Mouse (Mus musculus) small intestine, adult 2 months (tissue): Measurements from ENCODE around the gene Clec2d. TPM values are rescaled to one million over a fixed set of nuclear protein-coding genes. Genes with fewer than 3 reads are reported as not detected.
"Not testable (repeated sequence)": the region's sequence is repeated elsewhere in the genome, so short reads cannot be mapped to it uniquely, and the experiment has no call there.

Experiments
- H3K27ac ChIP-seq: fragments of 200-500 bp; 2 replicates; pipeline ENCODE4 v1.5.1; 2012; ENCODE audit warnings: low read depth, low read length, control low read depth, inconsistent platforms; ENCODE audit not compliant: insufficient read depth
- H3K27me3 ChIP-seq: fragments of 200-500 bp; 2 replicates; pipeline ENCODE4 v1.6.1; 2012; ENCODE audit warnings: mild to moderate bottlenecking, moderate library complexity, low read length, inconsistent platforms; ENCODE audit not compliant: control insufficient read depth, insufficient read depth
- H3K36me3 ChIP-seq: fragments of 200-500 bp; 2 replicates; pipeline ENCODE4 v1.6.1; 2012; ENCODE audit warnings: mild to moderate bottlenecking, low read length, control low read depth, inconsistent platforms; ENCODE audit not compliant: control insufficient read depth, insufficient read depth
- H3K4me1 ChIP-seq: fragments of 200-500 bp; 2 replicates; pipeline ENCODE4 v1.6.1; 2012; ENCODE audit warnings: low read length, inconsistent platforms, mixed read lengths; ENCODE audit not compliant: control insufficient read depth, insufficient read depth, insufficient read length
- H3K4me3 ChIP-seq: fragments of 200-500 bp; 2 replicates; pipeline ENCODE4 v1.5.1; 2012; ENCODE audit warnings: low read depth, mild to moderate bottlenecking, control low read depth, inconsistent platforms, low read length, moderate library complexity
- CTCF ChIP-seq: fragments of 200-500 bp; IDR thresholded peaks from 2 replicates; pipeline ENCODE4 v1.5.1; 2012; ENCODE audit warnings: low read depth, mild to moderate bottlenecking, control low read depth, inconsistent platforms, low read length, moderate library complexity, mixed read lengths; ENCODE audit not compliant: insufficient replicate concordance, insufficient read length; ENCODE audit errors: extremely low read depth
- POLR2A ChIP-seq: fragments of 200-500 bp; IDR thresholded peaks from 2 replicates; pipeline ENCODE4 v1.6.1; 2012; ENCODE audit warnings: low read depth, mild to moderate bottlenecking, control low read depth, inconsistent platforms, low read length, moderate library complexity
- WGBS: fragments of 180-500 bp; shearing (Covaris S2); methylation state at CpG from one replicate; pipeline ENCODE4 v1.1.7; 2018; 5-methylcytosine and 5-hydroxymethylcytosine counted together
- polyA plus RNA-seq: library from polyadenylated mRNA; depleted of rRNA; stranded (reverse); fragments of >200 nt; gene quantifications from 2 replicates; pipeline ENCODE4 v1.2.3, GENCODE M21; 2012

The Clec2d gene
- polyA plus RNA-seq, 1 experiment, result 20.9 TPM

DNA sequence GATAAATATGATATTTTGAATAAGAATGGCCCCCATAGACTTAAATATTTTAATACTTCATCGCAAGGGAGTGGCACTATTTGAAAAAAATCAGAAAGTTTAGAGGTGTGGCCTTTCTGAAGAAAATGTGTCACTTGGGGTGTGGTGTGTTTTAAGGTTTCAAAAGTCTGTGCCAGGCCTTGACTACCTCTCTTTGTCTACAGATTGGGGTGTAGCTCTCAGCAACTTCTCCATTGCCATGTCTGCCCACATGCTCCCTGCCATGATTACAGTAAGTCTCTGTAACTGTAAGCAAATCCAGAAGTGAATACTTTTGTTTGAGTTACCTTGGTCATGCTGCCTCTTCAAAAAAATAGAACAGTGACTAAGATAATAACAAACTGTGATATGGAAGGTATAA is 16.8 kb upstream of the Clec2d start:
- WGBS, result 69% methylated on average over 1 of the region's 1 CpGs
- H3K4me3 ChIP-seq, result no peak overlapping the region
- no peaks in the 10 kb centered on the region for H3K27me3 ChIP-seq
- peaks cover 2% of the 10 kb centered on the region; the same call in 1 of the 2 replicates for H3K4me1 ChIP-seq
- H3K36me3 ChIP-seq, result no peaks in the 10 kb centered on the region
- TF ChIP-seq POLR2A (no peak), CTCF (no peak)
- no peak overlapping the region for H3K27ac ChIP-seq

DNA sequence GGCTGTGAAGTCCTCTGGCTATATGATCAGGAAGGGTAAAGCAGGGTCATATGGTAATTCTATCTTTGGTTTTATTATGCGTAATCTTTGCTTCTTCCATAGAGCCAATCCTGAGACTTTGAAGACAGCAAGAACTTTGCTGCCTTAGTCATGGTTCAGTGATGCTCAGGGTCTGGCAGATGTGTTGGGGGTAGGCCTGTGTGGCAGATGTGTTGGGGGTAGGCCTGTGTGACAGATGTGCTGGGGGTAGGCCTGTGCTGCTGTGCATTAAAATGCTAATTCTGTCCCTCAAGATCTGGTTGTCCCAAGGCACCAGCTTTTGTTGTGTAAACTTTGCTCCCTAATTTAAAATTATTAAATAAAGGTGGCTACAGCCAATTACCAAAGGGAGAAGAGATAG is 9.5 kb upstream of the Clec2d start:
- Histone ChIP-seq H3K27ac (no peak overlapping the region), H3K36me3 (no peaks in the 10 kb centered on the region), H3K4me3 (no peak overlapping the region), H3K4me1 (no peaks in the 10 kb centered on the region), H3K27me3 (no peaks in the 10 kb centered on the region)
- TF ChIP-seq CTCF (no peak), POLR2A (no peak)
- WGBS, result 100% methylated on average over 1 of the region's 1 CpGs

DNA sequence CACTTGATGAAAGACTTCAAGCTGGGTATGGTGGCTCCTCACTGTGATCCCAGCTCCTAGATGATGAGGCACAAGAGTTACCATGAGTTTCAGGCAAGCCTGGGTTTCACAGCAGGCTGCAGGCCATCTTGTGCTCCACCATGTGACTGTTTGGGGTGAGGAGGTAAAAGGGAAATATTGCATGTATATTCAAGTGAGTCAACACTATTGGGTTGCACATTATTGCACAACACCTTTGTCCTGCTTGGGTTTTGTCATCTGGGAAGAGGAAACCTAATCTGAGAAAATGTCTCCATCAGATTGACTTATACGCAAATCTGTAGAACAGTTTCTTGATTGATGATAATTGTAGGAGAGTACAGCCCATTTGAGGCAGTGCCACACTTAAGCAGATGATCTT is 8.7 kb upstream of the Clec2d start:
- H3K27me3 ChIP-seq, result no peaks in the 10 kb centered on the region
- H3K36me3 ChIP-seq, result no peaks in the 10 kb centered on the region
- H3K27ac ChIP-seq, result no peak overlapping the region
- TF ChIP-seq POLR2A (no peak), CTCF (no peak)
- 92% methylated on average over 1 of the region's 1 CpGs for WGBS
- no peaks in the 10 kb centered on the region for H3K4me1 ChIP-seq
- no peak overlapping the region for H3K4me3 ChIP-seq

DNA sequence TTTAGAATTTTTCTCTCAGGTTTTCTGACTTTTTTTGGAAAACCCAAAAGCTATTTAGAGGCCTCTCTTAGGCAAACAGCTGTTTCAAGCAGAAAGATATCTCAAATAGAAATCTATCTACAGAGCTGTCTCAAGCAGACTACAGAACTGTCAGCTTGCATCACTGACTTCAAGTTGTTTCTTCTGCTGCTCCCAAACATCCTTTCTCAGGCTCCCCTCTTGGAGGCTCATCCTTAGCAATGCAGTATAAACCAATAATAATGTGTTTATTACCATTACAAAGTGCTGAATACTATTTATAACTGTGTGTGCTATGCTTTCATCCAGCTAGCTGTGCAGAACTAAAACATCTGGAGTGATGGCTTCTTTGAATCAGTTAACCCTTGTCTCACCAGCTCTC is 5.6 kb upstream of the Clec2d start:
- no peaks in the 10 kb centered on the region for H3K4me1 ChIP-seq
- no peaks in the 10 kb centered on the region for H3K27me3 ChIP-seq
- no peak overlapping the region for H3K27ac ChIP-seq
- TF ChIP-seq CTCF (no peak), POLR2A (no peak)
- no peak overlapping the region for H3K4me3 ChIP-seq
- no peaks in the 10 kb centered on the region for H3K36me3 ChIP-seq

DNA sequence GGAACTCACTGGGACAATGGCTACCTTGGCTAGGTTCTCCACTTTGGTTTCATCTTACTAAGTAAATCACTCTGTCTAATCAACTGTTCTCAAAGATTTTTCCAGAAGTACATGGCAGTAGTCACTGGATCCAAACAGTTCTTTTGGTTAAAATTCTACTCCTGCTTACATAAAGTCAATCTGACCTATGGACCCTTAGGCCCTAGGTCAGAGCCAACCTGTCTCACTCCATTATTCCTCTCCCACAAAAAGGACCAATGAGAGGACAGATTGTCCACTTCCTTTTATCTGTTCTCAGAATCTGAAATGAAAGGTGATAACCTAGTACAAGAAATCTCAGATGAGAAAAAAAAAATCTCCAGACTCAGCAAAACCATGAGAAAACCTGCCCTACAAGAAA is 4.8 kb upstream of the Clec2d start:
- Histone ChIP-seq H3K4me1 (no peaks in the 10 kb centered on the region), H3K27ac (no peak overlapping the region), H3K36me3 (no peaks in the 10 kb centered on the region), H3K4me3 (no peak overlapping the region), H3K27me3 (no peaks in the 10 kb centered on the region)
- TF ChIP-seq POLR2A (no peak), CTCF (no peak)

DNA sequence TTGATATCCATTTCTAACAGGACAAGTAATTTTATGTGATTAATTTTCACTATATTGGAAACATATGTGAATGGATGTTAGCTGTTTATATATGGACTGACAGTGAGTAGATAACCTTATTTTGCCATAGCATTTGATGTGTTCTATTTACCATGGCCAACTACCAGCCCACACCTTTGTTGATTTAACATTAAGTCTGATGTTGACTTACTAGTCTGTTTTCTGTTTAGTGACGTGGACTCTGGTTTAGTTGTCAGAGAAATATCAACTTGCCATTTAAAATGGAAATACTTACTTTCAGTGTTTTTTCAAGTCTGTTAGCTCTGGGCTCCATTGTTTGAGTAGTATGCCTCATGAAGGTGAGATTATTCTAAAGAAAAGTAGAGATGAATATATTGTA is 3.8 kb upstream of the Clec2d start:
- H3K27me3 ChIP-seq, result no peaks in the 10 kb centered on the region
- H3K4me1 ChIP-seq, result no peaks in the 10 kb centered on the region
- H3K36me3 ChIP-seq, result peaks cover 1% of the 10 kb centered on the region; the same call in 1 of the 2 replicates
- no peak overlapping the region for H3K4me3 ChIP-seq
- TF ChIP-seq CTCF, result no peak
- TF ChIP-seq POLR2A, result no peak
- WGBS, result 45% methylated on average over 1 of the region's 1 CpGs
- H3K27ac ChIP-seq, result no peak overlapping the region

DNA sequence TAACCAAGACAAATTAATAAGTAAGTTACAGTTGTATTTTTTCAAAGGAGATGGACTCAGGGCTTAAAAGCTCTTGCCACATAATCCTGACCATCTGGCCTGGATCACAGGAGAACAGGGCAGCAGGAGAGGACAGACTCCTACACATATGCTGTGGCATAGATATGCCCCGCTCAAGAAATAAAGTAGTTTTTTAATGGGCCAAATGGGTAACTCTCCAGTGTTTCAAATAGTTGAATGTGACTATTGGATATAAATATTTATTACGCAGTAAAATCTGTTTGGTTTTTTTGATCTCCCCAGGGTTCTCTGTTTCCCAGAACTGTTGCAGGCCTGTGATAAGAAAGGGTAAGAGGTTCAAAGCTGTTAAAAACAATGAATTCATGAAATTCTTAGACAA is 1.1 kb upstream of the Clec2d start:
- WGBS, result 77% methylated on average over 2 of the region's 2 CpGs
- TF ChIP-seq CTCF, result no peak
- TF ChIP-seq POLR2A, result no peak
- Histone ChIP-seq H3K4me3 (no peak overlapping the region), H3K27me3 (no peaks in the 10 kb centered on the region), H3K27ac (no peak overlapping the region; the same call in 1 of the 2 replicates), H3K4me1 (no peaks in the 10 kb centered on the region), H3K36me3 (peaks cover 22% of the 10 kb centered on the region)

DNA sequence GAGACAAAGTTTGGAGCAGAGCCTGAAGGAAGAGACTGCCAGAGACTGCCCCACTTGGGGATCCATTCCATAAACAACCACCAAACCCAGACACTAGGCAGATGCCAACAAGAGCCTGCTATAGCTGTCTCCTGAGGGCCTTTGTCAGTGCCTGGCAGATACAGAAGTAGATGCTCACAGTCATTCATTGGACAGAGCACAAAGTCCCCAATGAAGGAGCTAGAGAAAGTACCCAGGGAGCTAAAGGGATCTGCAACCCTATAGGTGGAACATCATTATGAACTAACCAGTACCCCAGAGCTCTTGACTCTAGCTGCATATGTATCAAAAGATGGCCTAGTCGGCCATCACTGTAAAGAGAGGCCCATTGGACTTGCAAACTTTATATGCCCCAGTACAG is 584 bp upstream of the Clec2d start:
- not testable (repeated sequence) for H3K27me3 ChIP-seq, H3K4me1 ChIP-seq, H3K4me3 ChIP-seq
- Histone ChIP-seq H3K27ac (peak overlapping the region; percentile 21), H3K36me3 (peaks cover 27% of the 10 kb centered on the region)
- 6% methylated on average over 1 of the region's 1 CpGs for WGBS
